Mouse (Mus musculus) cerebellum, adult 9-11 months (tissue): Measurements from ENCODE around the gene Nckap5l.
A peak's percentile ranks its signal among the peaks of the same experiment; 100 is the strongest.

Source experiments
- DNase-seq: peaks from one replicate; pipeline ENCODE4 v3.0.0; 2022

Gene Nckap5l

DNA sequence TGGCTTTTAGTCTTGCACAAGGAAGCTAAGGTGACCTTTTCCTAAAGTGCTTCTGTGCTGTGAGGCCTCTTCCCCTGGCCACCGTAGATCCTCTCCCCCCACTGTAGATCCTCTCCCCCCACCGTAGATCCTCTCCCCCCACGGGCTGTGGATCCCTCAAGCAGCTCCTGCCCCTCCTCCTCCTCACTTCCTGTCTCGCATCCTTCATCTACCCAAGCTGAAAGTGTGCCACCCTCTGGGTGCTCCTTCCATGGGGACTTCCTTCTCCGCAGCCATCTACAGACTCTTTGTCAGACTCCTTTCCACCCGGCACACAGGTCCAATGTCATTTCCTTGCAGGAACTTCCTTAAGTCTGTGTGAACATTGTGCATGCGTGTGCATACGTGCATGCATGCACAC, 27.2 kb downstream of the Nckap5l start:
- DNase-seq, result no peak

DNA sequence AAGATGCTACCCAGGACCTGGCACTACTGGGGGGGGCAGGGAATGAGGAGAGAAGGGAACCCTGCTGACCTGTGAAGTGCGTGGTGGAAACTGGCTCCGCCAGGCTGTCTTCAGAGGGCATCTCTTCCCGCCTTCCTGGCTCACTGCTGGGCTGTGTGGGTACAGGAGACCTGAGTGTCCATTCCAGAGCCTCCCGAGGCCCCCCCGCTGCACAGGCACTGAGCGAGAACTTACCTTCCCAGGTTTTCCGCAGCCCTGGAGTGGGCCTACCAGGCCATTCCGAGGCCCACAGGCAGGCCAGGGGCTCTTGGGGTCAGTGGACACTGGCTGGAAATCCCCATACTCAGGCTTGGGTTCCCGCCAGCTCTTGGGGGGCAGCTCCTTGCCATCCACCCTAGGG, 33.7 kb downstream of the Nckap5l start:
- no peak for DNase-seq

DNA sequence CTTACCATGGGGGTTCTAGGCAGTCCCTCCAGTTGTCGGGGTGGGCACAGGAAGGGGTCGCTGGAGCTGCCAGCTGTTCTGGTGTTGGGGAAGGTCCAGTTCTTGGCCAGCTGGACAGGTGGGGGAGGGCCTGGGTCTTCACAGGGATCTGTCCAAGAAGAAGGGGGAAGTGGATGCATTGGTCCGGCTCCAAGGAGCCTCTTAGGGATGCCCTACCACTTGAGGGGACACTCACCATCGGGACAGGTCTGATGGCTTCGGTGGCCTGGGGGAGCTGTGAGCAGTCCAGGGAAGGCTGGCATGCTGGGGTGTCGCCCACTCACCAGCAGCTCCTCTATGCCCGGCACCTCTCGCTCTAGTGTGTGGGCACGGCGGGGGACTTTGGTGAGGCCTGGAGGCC, 34.4 kb downstream of the Nckap5l start:
- no peak for DNase-seq

DNA sequence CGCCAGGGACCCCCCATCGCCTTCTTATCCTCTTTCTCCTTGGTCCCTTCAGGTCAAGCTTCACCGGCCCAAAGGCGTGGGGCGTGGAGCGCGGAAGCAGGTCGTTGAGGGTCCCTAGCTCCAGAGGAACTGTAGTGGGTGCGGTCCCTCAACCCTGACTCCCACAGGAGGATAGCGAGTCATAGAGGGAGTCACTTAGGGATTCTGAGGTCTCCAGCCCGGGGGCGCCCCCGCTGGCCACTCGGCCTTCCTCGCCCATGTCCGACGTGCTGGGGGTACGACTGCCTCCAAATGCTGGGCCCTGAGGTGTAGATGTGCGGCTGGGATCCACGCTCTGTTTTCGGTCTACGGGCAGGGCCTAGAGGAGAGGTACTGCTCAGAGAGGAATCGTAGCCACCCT, 35.0 kb downstream of the Nckap5l start:
- DNase-seq, result no peak

DNA sequence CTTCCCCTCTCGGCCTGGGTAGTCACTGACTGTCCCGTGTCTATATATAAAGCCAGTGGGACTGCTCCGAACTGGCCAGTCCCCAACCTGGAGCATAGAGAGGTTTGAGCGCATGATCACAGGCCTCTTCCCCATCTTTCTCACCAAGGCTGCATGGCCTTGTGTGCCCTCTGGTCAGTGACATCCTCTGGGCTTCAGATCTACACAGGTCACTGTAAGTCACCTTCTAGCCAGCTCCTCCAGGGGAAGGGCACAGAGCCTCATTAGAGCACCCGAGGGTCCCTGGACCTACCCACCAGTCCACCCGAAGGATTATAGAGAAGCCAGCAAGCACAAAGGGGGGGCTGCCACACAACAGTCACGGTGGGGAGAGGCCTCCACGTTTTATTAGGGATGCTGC, 35.9 kb downstream of the Nckap5l start:
- no peak for DNase-seq

DNA sequence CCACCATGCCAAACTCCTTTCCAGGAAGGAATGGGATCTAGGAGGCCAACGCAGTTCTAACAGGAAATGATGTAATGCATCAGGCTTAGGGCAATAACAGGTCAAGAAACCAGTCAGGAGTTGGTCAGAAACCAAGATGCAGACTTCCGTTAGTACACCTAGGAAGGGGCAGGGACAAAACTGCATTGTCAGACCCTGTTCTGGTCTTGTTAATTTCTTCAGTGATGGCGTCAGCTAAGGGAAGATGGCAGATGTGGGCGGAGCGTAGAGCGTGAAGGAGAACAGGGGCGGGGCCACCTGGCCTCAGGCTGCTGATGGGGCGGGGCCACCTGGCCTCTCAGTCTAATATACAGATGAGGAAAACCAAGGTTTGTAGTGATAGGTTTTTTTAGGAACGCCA, 36.4 kb downstream of the Nckap5l start:
- DNase-seq, result no peak

DNA sequence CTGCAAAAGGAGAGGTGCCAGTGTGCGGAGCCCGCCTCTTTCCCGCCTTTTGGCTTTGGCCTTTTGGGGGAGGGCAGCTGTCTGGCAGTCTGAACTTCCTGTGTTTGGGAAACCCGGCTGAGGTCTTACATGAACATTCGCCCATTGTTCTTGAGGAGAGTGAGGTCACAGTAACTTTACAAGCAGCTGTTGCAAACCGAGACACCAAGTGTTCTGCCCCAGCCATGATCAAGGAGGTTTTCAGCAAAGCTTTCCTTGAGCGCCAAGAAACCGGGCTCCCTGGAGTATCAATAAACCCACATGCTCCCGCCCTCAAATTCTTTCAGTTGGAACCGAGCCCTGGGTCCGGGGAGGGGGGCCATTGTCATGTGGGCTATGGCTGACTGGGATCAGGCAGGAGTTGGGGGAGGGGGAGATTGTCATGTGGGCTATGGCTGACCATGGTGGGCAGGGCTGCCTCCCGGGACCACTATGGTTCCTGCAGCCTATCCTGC, 37.0 kb downstream of the Nckap5l start:
- no peak for DNase-seq

DNA sequence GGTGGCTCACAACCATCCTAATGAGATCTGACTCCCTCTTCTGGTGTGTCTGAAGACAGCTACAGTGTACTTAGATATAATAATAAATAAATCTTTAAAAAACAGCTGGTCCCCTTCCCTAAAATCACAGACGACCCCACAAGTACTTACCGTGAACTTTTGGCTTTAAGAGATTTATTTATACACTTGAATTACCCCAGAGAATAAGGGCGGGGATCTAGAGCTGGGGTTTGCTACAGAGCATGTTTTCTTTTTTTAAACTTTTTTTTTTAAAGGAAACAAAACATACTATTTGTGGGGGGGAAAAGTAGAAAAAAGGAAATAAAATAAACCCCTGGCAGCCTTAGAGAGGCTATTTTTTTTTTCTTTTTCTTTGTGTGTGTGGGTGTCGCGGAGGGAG, 37.4 kb downstream of the Nckap5l start:
- no peak for DNase-seq

DNA sequence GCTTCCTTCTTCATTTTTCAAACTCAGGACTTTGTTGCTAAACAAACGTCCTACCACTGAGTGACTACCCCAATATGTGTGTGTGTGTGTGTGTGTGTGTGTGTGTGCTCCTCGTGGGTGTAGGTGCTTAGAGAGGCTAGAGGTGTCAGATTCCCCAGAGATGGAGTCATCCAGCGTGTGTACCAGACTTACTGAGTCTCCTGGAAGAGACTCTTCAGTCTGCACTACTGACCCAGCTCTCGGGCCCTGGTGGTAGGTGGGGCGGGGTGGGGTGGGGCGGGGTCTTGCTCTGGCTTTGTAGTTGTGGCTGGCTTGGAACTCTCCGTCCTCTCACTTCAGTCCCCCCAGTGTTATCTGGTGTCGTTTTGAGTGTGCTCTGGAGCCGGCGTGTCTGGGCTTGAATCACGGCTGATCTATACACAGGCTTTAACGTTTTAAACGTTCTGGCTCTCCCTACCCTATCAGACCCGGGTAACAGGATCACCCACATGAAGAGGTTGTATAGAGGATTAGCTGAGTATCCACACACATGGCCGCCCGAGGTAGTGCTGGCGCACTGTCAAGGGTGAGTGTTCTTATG, 39.8 kb downstream of the Nckap5l start:
- DNase-seq, result no peak

DNA sequence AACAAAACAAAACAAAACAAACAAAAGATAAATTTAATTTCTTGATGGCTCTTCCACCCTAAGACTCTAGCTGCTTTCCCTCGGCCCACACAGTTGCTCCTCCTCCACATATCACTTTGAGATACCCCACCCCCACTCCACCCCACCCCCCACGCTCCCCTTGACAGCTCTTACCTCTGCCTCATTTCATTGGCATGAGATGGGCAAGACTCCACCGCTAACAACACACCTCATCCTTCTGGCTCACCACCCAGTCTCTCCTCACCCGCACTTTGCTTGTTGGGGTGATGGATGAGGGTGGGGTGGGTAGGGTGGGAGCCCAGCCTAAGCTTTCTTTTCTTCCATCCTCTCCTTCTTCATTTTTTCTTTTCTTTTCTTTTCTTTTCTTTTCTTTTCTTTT, 40.6 kb downstream of the Nckap5l start:
- no peak for DNase-seq

DNA sequence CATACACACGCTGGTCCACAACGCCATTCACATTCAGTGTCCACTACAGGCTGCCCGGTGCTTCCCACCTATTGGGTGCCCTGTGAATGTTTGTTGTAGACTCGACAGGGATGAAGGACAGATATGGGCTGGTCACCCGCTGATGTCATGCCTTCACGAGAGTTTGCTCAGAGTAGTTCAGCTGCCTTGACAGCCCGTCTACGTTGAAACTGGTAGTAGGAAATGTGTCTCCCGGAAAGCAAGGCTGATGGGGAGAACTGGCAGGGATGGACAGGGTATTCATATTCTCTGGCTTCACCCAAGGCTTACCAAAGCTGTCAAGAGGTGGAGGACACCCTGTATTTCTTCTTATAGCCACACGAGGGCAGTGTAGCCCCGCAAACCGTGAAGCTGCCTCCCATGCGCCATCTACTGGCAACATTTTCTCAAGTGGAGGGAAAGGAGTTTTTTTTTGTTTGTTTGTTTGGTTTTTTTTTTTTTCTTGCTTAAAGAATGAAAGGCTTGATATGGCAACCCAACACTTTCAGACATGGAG, 41.1 kb downstream of the Nckap5l start:
- peak; percentile 78 for DNase-seq

DNA sequence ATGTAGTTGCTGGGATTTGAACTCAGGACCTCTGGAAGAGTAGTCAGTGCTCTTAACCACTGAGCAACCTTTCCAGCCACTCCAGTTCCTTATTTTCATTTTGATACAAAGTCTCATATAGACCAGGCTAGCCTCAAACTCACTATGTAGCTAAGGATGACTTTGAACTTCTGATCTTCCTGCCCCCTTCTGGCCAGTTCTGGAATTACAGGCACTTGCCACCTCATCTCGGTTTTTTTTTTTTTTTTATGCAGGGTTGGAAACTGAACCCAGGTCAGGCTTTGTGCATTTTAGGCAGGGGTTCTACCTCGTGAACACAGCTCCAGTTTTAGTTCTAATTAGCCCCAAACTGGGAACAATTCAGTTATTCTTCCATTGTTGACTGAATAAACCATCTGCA, 41.8 kb downstream of the Nckap5l start:
- peak; percentile 55 for DNase-seq

DNA sequence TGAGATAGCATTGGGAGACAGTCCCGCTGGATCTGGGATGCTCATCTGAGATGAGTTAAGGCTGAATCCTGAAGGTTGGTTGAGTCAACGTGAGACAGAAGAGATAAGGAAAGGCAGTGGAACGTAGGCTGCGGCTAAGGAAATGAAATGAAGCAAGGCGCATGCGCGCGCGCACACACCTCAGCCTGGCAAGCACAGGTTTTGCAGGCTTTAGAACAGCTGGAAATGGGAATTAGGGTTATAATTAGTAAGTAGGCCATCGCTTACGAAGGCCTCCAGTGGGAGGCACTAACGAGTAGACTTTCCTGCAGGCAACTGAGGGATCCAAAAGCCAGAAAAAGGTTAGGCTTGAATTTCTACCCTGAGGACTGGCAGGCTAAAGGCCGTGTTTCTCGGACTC, 45.8 kb downstream of the Nckap5l start:
- DNase-seq, result no peak

DNA sequence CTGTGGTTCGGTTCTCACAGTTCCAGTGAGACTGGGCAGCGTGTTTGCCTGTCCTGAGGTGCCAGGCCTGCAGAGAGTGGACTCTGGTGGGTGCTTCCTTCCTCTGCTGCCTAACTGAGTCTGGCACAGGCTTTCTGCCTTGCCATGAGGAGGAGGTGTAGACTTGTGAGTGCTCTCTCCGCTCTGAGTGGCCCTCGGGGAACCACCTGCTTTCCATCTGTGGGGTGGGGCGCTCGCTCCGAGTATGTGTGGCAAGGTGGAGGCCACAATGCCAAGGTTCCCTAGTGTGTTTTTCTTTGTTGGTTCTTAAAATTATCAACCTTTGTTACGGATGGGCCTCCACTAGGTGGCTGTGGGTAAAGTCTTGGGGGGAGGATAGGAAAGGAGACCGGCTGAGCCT, 48.7 kb downstream of the Nckap5l start:
- DNase-seq, result no peak

DNA sequence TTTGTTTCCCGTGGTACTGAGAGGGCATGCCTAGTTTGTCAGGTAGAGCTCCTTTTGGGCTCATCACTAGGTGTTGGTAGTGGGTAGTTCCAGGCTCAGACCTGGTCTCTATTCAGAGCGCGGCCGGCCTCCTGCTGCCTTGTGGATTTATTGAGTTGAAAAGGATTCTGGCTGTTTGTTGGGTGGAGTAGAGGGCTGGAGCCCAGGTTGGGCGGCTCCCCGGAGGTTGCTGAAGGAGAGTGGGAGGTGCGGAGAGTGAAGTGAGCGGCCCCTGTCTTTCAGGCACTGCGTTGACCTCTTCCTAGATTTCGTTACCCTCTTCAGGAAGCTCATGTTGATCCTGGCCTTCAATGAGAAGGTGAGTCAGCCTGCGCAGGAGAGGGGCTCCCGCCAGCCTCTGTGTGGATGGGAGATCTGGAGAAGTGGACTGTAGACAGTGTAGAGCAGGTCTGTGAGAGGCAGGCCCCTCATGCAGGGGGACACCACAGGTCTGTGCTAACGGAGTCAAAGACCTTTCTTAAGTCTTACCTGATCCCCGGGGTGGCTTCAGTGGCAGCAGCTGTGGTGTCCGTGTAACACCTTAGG, 50.5 kb downstream of the Nckap5l start:
- DNase-seq, result no peak

DNA sequence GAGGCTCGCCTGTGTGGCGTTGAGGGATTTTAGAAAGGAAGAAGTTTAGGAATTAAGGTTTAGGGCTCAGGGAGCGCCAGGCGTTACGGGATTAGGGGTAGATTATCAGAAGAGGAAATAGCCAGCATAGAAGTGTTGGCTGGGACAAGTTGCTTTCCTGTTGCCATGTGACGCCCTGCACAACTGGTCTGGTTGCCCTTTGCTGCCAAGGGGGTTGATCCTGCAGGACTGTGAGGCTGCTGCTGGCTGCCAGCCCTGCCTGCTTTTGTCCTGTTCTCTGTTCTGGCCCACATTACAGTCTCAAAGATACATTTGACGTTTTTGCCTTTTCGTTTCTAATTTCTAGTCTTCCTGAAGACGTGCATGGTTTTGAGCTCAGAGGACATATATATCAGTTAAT, 52.4 kb downstream of the Nckap5l start:
- DNase-seq, result no peak

DNA sequence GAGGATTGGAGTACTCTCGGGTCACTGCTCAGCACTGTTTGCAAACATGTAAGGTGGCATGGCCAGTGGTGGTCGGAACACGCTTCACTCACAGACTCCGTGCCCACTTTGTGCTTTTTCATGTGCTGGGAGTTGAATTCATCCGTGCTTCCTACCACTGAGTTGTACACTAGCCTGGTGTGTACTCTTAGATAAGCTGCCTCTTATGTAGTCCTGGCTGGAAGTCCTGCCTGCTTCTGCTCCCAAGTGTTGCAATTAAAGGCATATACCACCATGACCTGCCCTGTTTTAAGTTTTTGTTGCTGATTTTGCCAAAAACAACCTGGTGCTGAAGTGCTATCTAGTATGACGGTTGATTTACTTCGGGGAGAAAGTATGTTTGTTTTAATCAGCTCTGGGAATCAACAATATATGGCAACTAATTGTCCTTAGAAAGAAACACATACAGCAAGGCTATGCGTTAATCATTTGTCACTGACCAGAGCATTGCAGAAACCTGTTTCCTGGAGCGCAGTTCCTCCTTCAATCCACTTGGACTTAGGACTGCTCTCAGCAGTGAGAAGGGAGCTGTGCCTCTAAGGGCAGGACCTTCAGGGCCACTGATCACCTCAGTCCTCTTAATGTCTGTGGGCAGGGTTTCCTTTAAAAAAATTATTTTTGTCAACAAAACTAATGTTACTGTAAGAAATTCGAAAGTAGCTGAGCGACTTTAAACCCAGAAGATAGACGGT, 54.2 kb downstream of the Nckap5l start:
- DNase-seq, result no peak

DNA sequence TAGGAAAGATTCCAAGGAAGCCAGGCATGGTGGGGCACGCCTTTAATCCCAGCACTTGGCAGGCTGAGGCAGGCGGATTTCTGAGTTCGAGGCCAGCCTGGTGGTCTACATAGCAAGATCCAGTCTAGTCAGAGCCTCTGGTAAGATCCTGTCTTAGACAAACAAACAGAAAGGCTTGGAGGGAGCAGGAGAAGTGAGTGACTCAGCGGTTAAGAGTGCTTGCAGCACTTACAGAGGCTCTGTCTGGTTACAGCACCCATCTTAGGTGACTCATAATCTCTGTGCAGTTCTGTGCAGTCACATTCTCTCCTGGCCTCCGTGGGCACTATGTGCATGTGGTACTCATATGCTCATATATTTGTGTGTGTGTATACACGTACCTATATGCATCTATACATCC, 56.9 kb downstream of the Nckap5l start:
- DNase-seq, result no peak

DNA sequence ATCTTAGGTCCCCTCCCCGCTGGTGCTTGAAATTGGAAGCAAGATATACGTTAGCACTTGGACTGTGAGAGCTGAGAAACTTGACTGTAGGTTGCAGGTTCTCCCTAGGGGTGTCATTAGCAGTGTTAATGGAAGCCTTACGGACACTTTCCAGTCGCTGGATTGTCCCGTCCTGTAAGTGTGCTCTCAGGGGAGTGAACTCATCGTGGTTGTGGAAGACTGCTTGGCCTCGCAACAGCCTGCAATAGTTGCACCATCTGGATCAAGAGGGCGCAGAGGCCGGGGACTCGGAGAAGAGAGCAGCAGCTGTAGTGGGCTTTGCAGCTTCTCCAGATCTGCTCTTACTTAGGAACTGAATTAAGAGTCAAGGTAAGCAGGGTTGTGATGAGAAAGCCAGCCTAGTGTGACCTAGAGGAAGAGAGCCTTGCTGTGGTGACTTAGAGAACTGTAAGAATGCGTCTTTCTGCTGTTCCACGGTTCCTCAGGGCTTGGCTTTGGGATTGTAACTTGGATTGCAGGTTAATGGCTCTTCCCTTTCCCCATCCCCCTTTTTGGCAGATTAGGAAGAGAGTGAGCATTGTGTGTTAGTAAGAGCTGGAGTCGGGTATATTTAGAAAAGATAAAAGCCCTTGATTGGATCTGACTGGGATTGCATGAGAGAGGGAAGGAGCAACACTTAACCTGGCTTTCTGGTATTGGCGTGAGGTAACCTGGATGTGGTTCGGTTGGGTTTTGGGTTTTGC, 57.9 kb downstream of the Nckap5l start:
- DNase-seq, result no peak

DNA sequence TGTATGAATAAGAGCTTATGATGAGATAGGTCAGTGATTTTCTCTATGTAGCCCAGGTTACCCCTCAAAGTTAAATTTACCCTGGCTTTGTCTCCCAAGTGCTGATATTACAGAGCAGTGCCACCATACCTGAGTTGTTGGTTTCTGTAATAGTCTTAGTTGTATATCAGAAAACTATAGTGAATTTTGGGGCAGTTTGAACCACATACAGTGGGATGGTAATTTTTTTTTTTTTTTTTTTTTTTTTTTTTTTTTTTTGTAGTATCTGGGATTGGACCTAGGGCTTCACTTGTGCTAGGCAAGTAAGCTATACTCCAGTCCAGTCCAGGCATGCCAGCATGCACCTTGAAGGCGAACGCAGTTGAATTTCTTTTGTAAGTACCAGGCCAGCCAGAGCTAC, 59.9 kb downstream of the Nckap5l start:
- DNase-seq, result no peak

DNA sequence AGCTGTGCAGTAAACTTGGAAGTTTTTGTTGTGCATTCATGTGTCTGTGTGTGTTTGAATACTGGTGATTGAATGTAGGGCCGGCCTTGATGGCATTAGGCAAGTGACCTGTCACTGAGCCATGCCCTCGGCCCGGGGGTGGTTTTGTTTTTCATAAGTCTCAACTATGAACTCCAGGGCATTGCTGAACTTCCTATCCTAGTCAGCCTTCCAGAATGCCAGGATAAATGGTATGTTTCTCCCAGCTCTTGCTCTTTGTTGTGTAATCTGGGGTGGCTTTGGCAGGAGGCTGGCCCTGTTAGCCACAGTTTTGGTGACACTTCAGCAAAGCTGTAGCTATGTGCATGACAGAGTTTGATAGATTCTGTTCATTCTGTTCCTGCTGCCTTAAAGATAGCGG, 60.7 kb downstream of the Nckap5l start:
- DNase-seq, result no peak

DNA sequence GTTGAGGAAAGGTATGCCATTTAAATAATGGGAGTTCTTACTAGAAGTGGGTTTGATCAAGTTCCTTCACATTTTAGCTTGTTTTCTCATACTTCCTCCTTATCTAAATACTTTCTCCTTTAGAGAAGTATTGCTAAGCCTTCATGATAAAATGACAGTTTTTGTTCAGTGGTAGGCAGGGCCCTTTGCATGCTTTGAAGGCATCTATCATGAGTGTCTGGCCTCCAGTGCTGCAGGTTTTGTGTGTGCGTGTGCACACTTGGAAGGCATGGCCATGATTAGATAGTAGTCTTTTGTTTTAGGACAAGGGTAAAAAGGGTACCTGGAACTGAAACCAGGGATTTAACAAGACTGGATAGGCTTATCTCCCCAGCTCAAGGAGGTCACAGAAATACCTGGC, 61.1 kb downstream of the Nckap5l start:
- DNase-seq, result no peak

DNA sequence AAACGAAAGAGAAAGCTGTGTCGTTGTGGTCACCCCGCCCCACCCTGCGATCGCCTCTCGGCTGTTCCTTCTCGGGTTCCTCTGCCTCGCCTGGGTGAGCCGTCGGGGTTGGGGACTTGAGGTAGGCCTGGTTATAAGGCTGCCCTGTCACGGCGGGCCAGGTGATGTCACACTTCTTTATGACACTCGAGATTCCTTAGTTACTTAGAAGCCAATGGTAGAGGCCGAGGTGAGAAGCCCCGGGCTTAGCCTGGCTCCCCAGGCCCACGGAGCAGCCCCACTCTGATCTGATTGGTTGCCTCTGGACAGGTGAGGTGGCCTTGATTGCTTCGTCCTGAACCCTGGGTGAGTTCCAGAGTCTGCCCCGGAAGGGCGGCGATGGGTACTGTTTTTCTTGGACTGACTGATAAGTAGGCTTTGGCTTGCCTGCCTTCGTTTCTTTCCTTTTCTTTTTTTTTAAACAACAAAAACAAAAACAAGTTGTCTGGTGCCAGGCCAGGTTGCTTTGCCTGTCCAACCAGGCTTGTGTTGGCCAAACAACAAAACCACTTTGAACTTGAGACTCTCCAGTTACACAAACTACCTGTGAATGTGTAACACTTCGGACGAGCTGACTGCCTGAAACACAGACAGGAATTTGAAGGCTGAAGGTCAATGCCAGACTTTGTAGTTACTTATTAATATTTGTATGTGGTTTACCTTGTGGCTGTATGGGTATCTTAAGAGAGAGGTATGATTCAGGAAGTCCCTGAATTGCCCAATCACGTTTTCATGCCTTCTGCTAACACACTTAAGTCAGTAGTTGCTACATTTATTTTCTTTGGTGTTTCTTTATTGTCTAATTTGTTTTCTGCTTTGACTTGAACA, 63.9 kb downstream of the Nckap5l start:
- peak; percentile 76 for DNase-seq
